Mouse (Mus musculus): ENCODE data around the gene Zfp472. TPM values are rescaled to one million over a fixed set of nuclear protein-coding genes. Genes with fewer than 3 reads are reported as not detected.

The Zfp472 gene
- total RNA-seq (2021), result 1 to 10 TPM; 2.3 to 2.7 TPM
- 0.62 and 0.79 TPM in 2 replicates for polyA plus RNA-seq (2012; rRNA removed)
- long read RNA-seq, partial matches to known transcripts, result 0 of 4 reads
- long read RNA-seq, other reads (novel, unspliced or antisense), result 0 of 4 reads

DNA sequence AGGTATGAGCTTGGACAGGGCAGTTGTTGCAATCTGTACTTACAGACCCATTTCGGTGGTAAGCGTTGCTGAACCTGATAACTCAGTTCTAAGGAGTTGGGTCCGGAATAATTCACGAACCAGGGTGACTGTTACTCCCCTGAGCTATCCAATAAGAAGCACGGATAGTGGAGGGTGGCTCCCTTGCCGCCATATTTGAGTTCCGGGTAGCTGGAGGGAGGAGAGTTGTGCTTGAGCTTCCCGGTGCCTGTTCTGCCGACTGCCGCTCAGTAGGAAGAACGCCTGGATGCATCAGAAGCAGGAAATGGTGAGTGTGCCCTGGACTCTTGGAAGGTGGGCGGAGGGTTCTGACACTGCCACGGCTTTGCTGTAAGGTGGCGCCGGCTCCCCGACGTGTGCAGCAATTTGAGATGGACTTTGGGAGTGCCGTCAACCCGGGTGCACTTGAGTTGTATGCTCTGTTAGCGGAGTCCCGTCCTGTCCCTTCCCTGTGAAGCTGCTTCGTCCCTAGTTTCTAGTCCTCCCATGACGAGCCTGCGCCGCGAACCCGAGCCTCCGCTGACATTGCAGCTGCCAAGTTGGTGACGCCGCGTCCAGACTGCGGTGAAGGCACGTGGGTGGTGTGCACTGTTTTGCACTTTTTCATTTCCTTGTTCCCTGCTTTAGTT, at the start of gene Zfp472:
Gene Zfp472 (plus strand): TSS at position 192 of the 668 bp plus-strand sequence.
- Histone ChIP-seq H3K79me2 (replicated peaks; ENCODE audit: control insufficient read depth, insufficient read depth, low read length) (0 out of 2 replicates have a peak, but pooled peaks cover 1% of the 10 kb centered on the region), H3K27ac (peak within 1 kb of the TSS; percentile 88), H3K9ac (ENCODE audit: low read depth, low read length) (peak within 1 kb of the TSS; percentile 80), H3K36me3 (ENCODE audit: control insufficient read depth, insufficient read depth, low read length) (peaks cover 3% of the 10 kb centered on the region), H3K4me1 (ENCODE audit: control insufficient read depth, insufficient read depth, low read length) (no peaks in the 10 kb centered on the region), H3K27me3 (ENCODE audit: control insufficient read depth, insufficient read depth, low read length) (no peaks in the 10 kb centered on the region), H3K4me3 (peak within 1 kb of the TSS; percentile 91)
- intact Hi-C loops (cut with DNase I), result loop anchor here (2.0 kb wide), 3 partner anchors 15 to 65 kb away; partner anchors contain the start of gene Zfp952
- TF ChIP-seq CTCF (IDR thresholded peaks at IDR 0.05) (no peak), POLR2A (IDR thresholded peaks at IDR 0.05; ENCODE audit: insufficient read depth, low read depth, low read length) (peak; percentile 72), EP300 (IDR thresholded peaks at IDR 0.05; ENCODE audit: insufficient read depth, low read depth, low read length) (0 out of 2 replicates have a peak, but pooled peaks have one; percentile 47)
- DNase-seq, result peak; percentile 92
- WGBS, result under 1% methylated on average over 33 of the region's 33 CpGs

GRCm38 (mm10) chr17:32916075-32916474, 49.5 kb upstream of the Zfp472 start:
- no peaks in the 10 kb centered on the region for H3K27me3 ChIP-seq (ENCODE audit: control insufficient read depth, insufficient read depth, low read length)
- no peaks in the 10 kb centered on the region for H3K4me1 ChIP-seq (ENCODE audit: control insufficient read depth, insufficient read depth, low read length)
- H3K9ac ChIP-seq (ENCODE audit: low read depth, low read length), result no peak overlapping the region
- no peak overlapping the region for H3K4me3 ChIP-seq
- 63% methylated on average over 1 of the region's 1 CpGs for WGBS
- no peaks in the 10 kb centered on the region for H3K79me2 ChIP-seq (replicated peaks; ENCODE audit: control insufficient read depth, insufficient read depth, low read length)
- DNase-seq, result no peak
- no peaks in the 10 kb centered on the region for H3K36me3 ChIP-seq (ENCODE audit: control insufficient read depth, insufficient read depth, low read length)
- intact Hi-C loops (cut with DNase I), result no loop called here
- no peak for TF ChIP-seq POLR2A (IDR thresholded peaks at IDR 0.05; ENCODE audit: insufficient read depth, low read depth, low read length)
- no peak for TF ChIP-seq CTCF (IDR thresholded peaks at IDR 0.05)
- no peak for TF ChIP-seq EP300 (IDR thresholded peaks at IDR 0.05; ENCODE audit: insufficient read depth, low read depth, low read length)
- H3K27ac ChIP-seq, result no peak overlapping the region

DNA sequence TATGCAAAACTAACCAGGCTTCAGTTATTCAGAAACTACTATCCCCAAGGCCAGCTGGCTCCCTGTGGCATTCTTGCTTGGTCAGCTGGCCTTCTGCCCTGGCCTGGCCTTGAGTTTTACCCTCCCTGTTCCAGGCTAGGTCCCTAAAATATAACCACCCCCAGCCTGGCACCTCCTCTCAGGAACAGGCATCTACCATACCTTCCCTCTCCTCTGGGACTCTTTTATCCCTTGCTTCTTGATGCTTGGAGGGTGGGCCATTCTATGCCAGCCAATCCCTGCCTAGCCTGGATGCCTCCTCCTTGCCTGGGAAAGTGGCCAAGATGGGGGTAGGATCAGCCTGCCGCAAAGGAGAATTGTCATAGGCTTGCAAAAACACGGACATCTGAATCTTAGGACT, 48.5 kb upstream of the Zfp472 start, which contains the start of gene Cyp4f14:
Gene Cyp4f14 (minus strand): TSS at position 212 of the 400 bp plus-strand sequence.
- TF ChIP-seq POLR2A (IDR thresholded peaks at IDR 0.05; ENCODE audit: insufficient read depth, low read depth, low read length) (no peak), EP300 (IDR thresholded peaks at IDR 0.05; ENCODE audit: insufficient read depth, low read depth, low read length) (no peak), CTCF (IDR thresholded peaks at IDR 0.05) (no peak)
- no peak within 1 kb of the TSS for H3K9ac ChIP-seq (ENCODE audit: low read depth, low read length)
- no peak within 1 kb of the TSS for H3K4me3 ChIP-seq
- WGBS, result 16% methylated on average over 2 of the region's 2 CpGs
- H3K27me3 ChIP-seq (ENCODE audit: control insufficient read depth, insufficient read depth, low read length), result no peaks in the 10 kb centered on the region
- intact Hi-C loops (cut with DNase I), result no loop called here
- no peaks in the 10 kb centered on the region for H3K4me1 ChIP-seq (ENCODE audit: control insufficient read depth, insufficient read depth, low read length)
- H3K36me3 ChIP-seq (ENCODE audit: control insufficient read depth, insufficient read depth, low read length), result no peaks in the 10 kb centered on the region
- peak; percentile 39 to 48 for DNase-seq
- no peak within 1 kb of the TSS for H3K27ac ChIP-seq
- no peaks in the 10 kb centered on the region for H3K79me2 ChIP-seq (replicated peaks; ENCODE audit: control insufficient read depth, insufficient read depth, low read length)

GRCm38 (mm10) chr17:32919123-32919522, 46.5 kb upstream of the Zfp472 start:
- no peak for DNase-seq
- TF ChIP-seq CTCF (IDR thresholded peaks at IDR 0.05) (no peak), POLR2A (IDR thresholded peaks at IDR 0.05; ENCODE audit: insufficient read depth, low read depth, low read length) (no peak), EP300 (IDR thresholded peaks at IDR 0.05; ENCODE audit: insufficient read depth, low read depth, low read length) (no peak)
- H3K27ac ChIP-seq, result no peak overlapping the region
- H3K4me3 ChIP-seq, result no peak overlapping the region
- H3K36me3 ChIP-seq (ENCODE audit: control insufficient read depth, insufficient read depth, low read length), result no peaks in the 10 kb centered on the region
- H3K27me3 ChIP-seq (ENCODE audit: control insufficient read depth, insufficient read depth, low read length), result no peaks in the 10 kb centered on the region
- H3K4me1 ChIP-seq (ENCODE audit: control insufficient read depth, insufficient read depth, low read length), result peaks cover under 1% of the 10 kb centered on the region
- H3K79me2 ChIP-seq (replicated peaks; ENCODE audit: control insufficient read depth, insufficient read depth, low read length), result no peaks in the 10 kb centered on the region
- intact Hi-C loops (cut with DNase I), result no loop called here
- no peak overlapping the region for H3K9ac ChIP-seq (ENCODE audit: low read depth, low read length)
- WGBS, result 42% methylated on average over 2 of the region's 2 CpGs

DNA sequence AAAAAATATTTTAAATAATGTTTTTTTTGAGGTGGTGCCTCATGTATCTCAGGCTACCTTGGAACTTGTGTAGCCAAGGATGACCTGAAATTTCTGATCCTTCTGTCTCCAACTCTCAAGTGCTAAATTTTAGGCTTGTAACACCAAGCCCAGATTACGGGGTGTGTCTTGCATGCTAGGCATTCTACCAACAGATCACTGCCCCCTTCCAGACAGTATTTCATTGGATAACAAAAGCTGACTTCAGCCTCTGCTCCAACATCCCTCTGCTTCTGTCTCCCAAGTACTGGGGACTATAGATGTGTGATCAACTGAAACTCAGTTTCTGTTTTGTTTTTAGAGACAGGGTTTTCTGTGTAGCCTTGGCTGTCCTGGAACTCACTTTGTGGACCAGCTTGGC, 41.9 kb upstream of the Zfp472 start:
- Histone ChIP-seq H3K36me3 (ENCODE audit: control insufficient read depth, insufficient read depth, low read length) (no peaks in the 10 kb centered on the region), H3K4me1 (ENCODE audit: control insufficient read depth, insufficient read depth, low read length) (peaks cover 5% of the 10 kb centered on the region), H3K27ac (no peak overlapping the region), H3K9ac (ENCODE audit: low read depth, low read length) (no peak overlapping the region), H3K4me3 (no peak overlapping the region), H3K27me3 (ENCODE audit: control insufficient read depth, insufficient read depth, low read length) (no peaks in the 10 kb centered on the region), H3K79me2 (replicated peaks; ENCODE audit: control insufficient read depth, insufficient read depth, low read length) (no peaks in the 10 kb centered on the region)
- WGBS, result 96% methylated on average over 1 of the region's 1 CpGs
- intact Hi-C loops (cut with DNase I), result loop anchor here (2.0 kb wide), 1 partner anchor 23 kb away; the partner anchor contains the start of gene Cyp4f13
- no peak for DNase-seq
- TF ChIP-seq CTCF (IDR thresholded peaks at IDR 0.05) (no peak), POLR2A (IDR thresholded peaks at IDR 0.05; ENCODE audit: insufficient read depth, low read depth, low read length) (no peak), EP300 (IDR thresholded peaks at IDR 0.05; ENCODE audit: insufficient read depth, low read depth, low read length) (no peak)

Data from heart, adult 2 months (tissue).